Mouse (Mus musculus) limb, embryonic 13.5 days (tissue): ENCODE data around the gene Elovl5. TPM values are rescaled to one million over a fixed set of nuclear protein-coding genes. Genes with fewer than 3 reads are reported as not detected.

Experiments used
- ATAC-seq: fragments of 200-750 bp; cut with Nextera tagmentation; 2 replicates; pipeline ENCODE4 v1.8.0; 2017; ENCODE audit warnings: low read depth, moderate number of reproducible peaks, moderate TSS enrichment; ENCODE audit not compliant: low FRiP score
- H3K27ac ChIP-seq: fragments of 300-500 bp; sonication (generic); 2 replicates; pipeline ENCODE4 v1.5.1; 2015; ENCODE audit warnings: inconsistent platforms, mild to moderate bottlenecking, moderate library complexity
- H3K27me3 ChIP-seq: fragments of 300-500 bp; sonication (generic); 2 replicates; pipeline ENCODE4 v1.6.1; 2015; ENCODE audit warnings: mild to moderate bottlenecking, inconsistent platforms
- H3K36me3 ChIP-seq: fragments of 300-500 bp; sonication (generic); 2 replicates; pipeline ENCODE4 v1.6.1; 2015; ENCODE audit warnings: inconsistent platforms, mild to moderate bottlenecking, moderate library complexity
- H3K4me1 ChIP-seq: fragments of 300-500 bp; sonication (generic); 2 replicates; pipeline ENCODE4 v1.6.1; 2015; ENCODE audit warnings: inconsistent platforms
- H3K4me2 ChIP-seq: fragments of 300-500 bp; sonication (generic); replicated peaks from 2 replicates; pipeline ENCODE4 v1.6.1; 2015; ENCODE audit warnings: inconsistent platforms, mild to moderate bottlenecking, moderate library complexity
- H3K4me3 ChIP-seq: fragments of 300-500 bp; sonication (generic); 2 replicates; pipeline ENCODE4 v1.5.1; 2015; ENCODE audit warnings: moderate library complexity, mild to moderate bottlenecking, inconsistent platforms
- H3K9ac ChIP-seq: fragments of 300-500 bp; sonication (generic); 2 replicates; pipeline ENCODE4 v1.6.1; 2015; ENCODE audit warnings: mild to moderate bottlenecking, inconsistent platforms
- H3K9me3 ChIP-seq: fragments of 300-500 bp; sonication (generic); 2 replicates; pipeline ENCODE4 v1.6.1; 2016; ENCODE audit warnings: inconsistent platforms
- WGBS: fragments of 180-500 bp; shearing (Covaris S2); methylation state at CpG from one replicate; pipeline ENCODE4 v1.1.7; 2015; 5-methylcytosine and 5-hydroxymethylcytosine counted together
- polyA plus RNA-seq: library from polyadenylated mRNA; unstranded; fragments of >200 nt; fragmentation: Nextera tagmentation; extraction: Ambion mirVana; gene quantifications from 2 replicates; pipeline ENCODE4 v1.2.1, GENCODE M21; 2015

Elovl5 gene
- 72.3 and 75.5 TPM in 2 replicates for polyA plus RNA-seq

DNA sequence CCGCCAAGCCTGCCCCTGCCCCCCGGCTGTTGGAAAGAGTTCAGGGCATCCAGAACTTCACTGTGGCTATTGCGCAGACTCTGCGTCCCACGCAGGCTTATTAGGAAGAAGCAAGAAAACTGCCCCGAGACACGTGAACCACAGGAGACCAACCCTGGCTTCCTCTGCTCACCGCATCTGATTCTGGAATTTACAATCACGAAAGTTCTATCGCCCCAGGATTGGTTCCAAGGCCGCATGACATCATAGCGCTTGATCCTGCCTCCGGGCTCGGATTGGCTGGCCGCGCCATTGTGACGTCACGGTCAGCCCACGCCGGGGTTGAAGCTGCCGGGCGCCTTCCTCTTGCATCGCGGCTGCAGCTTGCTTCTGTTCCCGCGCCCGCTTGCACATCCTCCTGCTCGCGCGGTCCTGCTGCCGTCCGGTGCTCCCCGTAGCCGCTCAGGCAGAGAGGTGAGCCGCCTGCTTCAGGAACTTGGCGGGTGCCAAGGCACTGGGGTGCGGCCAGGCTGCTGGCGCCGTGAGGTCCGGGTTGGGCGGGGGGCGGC lies at the start of gene Elovl5:
Gene Elovl5, plus strand, starts transcription at position 291 of the 548 bp plus-strand sequence.
- peak within 1 kb of the TSS; percentile 87 for H3K4me2 ChIP-seq
- peaks cover 36% of the 10 kb centered on the region for H3K4me1 ChIP-seq
- ATAC-seq, result peak; percentile 94
- no peaks in the 10 kb centered on the region for H3K9me3 ChIP-seq
- peak within 1 kb of the TSS; percentile 85 for H3K27ac ChIP-seq
- no peaks in the 10 kb centered on the region for H3K36me3 ChIP-seq
- H3K27me3 ChIP-seq, result no peaks in the 10 kb centered on the region
- under 1% methylated on average over 42 of the region's 42 CpGs for WGBS
- H3K4me3 ChIP-seq, result peak within 1 kb of the TSS; percentile 87
- peak within 1 kb of the TSS; percentile 88 for H3K9ac ChIP-seq

DNA sequence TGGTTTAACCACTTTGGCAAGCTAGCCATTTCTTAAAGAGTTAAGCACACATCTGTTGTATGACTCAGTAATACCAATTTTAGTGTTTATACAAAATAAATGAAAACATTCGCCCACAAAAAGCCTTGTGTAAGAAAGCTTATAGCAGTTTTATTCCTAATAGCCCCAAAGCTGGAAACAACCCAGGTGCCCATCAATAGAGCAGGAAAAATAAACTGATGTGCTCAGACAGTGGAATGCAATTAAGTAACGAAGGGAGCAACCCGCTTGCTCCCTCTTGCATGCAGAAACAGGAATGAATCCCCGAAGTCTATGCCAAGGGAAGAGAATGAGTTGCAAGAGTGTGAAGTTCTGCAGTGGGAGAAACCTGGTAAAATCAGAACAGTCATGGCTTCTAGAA lies 25.7 kb upstream of the Elovl5 start:
- Histone ChIP-seq H3K4me1 (peaks cover 5% of the 10 kb centered on the region), H3K27me3 (no peaks in the 10 kb centered on the region), H3K27ac (peak overlapping the region; percentile 15; the same call in 1 of the 2 replicates), H3K9me3 (no peaks in the 10 kb centered on the region), H3K4me2 (no peak overlapping the region), H3K4me3 (no peak overlapping the region), H3K9ac (no peak overlapping the region), H3K36me3 (no peaks in the 10 kb centered on the region)
- WGBS, result 40% methylated on average over 4 of the region's 4 CpGs
- ATAC-seq, result no peak

DNA sequence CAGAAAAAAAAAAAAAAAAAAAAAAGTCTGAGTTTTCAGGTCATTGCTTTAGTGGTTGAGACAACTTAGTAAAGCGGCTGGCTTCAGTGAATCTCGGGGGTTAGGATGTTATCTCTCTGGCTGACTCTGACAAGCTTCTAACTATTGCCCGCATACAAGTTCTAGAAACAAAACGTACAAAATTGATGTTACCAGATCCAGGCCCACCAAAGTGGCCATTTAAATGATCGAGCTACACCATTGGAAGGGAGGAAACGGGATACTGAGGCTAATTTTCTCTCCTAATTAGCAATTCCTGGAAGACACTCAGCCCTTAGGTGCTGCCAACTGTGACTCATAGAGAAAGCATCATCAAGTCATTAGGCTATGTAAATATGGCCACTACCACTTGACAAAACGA lies 18.6 kb upstream of the Elovl5 start:
- ATAC-seq, result no peak
- H3K4me1 ChIP-seq, result no peaks in the 10 kb centered on the region
- WGBS, result 57% methylated on average over 7 of the region's 7 CpGs
- no peak overlapping the region for H3K27ac ChIP-seq
- no peak overlapping the region for H3K4me3 ChIP-seq
- H3K27me3 ChIP-seq, result no peaks in the 10 kb centered on the region
- H3K9me3 ChIP-seq, result no peaks in the 10 kb centered on the region
- no peak overlapping the region for H3K4me2 ChIP-seq
- no peak overlapping the region for H3K9ac ChIP-seq
- no peaks in the 10 kb centered on the region for H3K36me3 ChIP-seq

DNA sequence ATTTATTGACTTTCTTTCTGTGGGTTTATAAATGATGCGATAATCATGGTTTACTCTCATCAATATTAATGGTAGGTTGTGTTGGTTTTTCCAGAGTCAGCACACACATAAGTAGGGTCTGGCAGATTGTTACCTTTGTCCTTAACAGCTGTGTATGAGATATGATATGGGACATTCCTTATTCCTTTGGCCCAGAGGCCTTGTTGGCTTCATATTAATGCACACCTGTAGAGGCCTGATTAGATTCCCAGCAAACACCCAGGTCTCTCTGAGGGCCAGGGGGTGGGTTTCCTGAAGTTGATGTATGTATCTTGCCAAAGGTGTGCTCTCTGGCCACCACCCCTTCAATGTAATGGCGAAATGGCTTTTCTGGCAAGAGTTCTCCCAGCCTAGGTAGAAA lies 13.0 kb upstream of the Elovl5 start:
- Histone ChIP-seq H3K4me3 (no peak overlapping the region), H3K4me1 (no peaks in the 10 kb centered on the region), H3K9ac (no peak overlapping the region), H3K27me3 (no peaks in the 10 kb centered on the region), H3K9me3 (no peaks in the 10 kb centered on the region), H3K4me2 (no peak overlapping the region), H3K36me3 (no peaks in the 10 kb centered on the region), H3K27ac (no peak overlapping the region)
- ATAC-seq, result no peak
- 93% methylated on average over 2 of the region's 2 CpGs for WGBS

DNA sequence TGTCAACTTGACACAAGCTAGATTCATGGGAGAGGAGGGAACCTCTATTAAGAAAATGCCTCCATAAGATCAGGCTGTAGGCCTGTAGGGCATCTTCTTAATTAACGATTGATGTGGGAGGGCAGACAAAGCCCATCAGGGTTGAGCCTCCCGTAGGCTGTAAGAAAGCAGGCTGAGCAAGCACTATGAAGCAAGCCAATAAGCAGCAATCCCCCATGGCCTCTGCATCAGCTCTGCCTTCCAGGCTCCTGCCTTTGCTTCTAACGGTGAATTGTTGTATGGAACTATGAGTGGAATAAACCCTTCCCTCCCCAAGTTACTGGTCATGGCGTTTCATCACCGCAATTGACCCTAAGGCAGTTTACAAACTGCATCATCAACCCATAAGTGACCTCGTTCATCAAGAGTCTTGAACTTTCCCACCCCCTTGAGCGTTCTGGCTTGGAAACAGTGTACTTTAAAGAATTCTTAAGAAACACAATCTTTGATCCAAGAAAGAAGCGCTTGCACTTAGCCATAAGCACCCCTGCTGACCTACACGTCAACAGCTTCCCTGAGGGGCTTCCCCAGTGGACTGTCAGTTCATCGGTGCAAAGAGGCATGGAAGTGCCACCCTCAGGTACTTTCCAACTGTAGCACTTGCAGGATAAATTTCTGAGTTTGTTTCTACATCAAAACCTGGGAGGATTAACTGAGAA lies 7.4 kb upstream of the Elovl5 start:
- H3K9ac ChIP-seq, result peak overlapping the region; percentile 72
- 17% methylated on average over 10 of the region's 10 CpGs for WGBS

DNA sequence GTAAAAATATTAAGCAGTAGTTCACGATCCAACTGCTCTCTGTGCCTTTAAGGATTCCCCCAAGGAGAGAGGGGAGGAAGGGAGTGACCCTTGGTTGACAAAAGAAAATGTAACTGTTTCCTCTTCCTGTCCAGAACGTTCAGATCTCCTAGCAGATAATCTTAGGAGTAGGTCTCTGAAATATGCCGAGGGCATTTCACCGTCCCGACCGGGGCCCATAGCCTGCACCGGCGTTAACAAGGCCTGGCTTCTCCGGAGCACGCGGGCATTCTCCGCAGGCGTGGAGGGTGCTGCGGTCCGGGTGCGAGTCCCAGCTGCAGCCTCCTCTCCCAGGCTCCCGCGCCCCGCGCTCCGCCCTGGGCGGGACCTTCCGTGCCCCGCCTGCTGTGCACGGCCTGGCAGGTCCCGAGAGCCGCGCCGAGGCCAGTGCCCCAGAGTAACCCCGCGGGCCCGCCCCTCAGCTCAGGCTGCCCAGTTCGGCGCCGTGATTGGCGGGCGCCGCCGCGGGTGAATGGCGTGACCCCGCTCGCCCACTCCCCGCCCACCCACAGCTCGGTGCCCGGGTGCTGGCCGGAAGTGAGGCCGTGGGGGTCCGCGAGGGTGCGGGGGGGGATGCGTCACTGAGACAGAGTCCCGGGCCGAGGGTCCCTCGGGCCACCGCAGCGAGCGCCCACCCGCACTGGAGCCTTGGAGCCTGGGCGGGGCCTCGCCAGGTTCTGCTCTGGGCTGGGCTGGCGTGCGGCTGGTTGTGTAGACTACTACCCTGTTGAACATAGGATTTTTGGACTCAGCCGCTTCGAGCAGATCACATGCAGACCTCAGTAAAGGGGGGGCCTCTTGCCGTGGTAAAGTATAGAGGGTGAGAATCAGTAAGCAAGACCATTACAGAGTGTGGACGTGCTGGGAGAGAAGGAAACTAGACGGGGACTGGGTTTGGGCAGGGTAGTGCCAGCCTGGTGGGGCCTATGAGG lies 6.6 kb upstream of the Elovl5 start:
- H3K9ac ChIP-seq, result peak overlapping the region; percentile 72
- peak overlapping the region; percentile 58 for H3K4me3 ChIP-seq
- WGBS, result under 1% methylated on average over 61 of the region's 68 CpGs
- H3K27ac ChIP-seq, result peak overlapping the region; percentile 92
- H3K36me3 ChIP-seq, result no peaks in the 10 kb centered on the region
- H3K4me1 ChIP-seq, result peaks cover 16% of the 10 kb centered on the region
- no peaks in the 10 kb centered on the region for H3K9me3 ChIP-seq
- no peaks in the 10 kb centered on the region for H3K27me3 ChIP-seq
- H3K4me2 ChIP-seq, result peak overlapping the region; percentile 63
- peak; percentile 98 for ATAC-seq

More for the DNA sequence above, 7.4 kb upstream of the Elovl5 start:
- no peak for ATAC-seq
- Histone ChIP-seq H3K27ac (peak overlapping the region; percentile 92), H3K27me3 (no peaks in the 10 kb centered on the region), H3K36me3 (no peaks in the 10 kb centered on the region), H3K9me3 (no peaks in the 10 kb centered on the region), H3K4me3 (peak overlapping the region; percentile 58), H3K4me2 (peak overlapping the region; percentile 63), H3K4me1 (peaks cover 16% of the 10 kb centered on the region)

DNA sequence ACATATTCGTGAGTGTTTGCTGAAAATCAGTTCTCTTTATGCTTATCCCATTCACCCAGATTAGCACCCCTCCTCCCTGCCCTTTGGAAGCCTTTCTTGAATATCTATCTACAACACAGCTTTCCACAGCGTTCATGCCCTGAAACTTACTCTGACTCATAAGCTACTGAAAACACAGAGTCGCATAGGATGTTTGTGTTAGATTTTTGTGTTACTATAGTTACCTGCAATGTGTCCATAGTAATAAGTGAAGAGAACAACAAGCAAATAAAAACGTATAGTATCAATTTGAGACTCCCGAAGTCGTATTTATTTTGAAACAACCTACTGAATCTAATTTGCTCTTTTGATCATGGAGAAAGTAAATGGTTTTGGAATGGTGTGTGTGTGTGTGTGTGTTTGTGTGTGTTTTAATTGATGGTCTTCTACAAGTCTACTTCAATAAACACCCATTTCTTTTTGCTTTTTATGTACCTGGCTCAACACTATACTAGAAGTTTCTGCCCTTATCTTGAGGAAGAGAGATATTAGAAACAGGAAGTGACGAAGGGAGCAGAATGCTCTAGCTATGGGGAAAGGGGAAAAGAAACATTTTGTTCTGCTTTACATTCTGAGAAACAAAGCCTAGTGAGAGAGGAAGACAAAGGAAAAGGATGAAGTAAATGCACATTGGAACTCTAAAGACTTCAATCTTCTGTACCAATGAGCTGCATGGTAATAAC lies 5.5 kb upstream of the Elovl5 start:
- Histone ChIP-seq H3K27ac (peak overlapping the region; percentile 92; the same call in 1 of the 2 replicates), H3K4me1 (peaks cover 16% of the 10 kb centered on the region), H3K9me3 (no peaks in the 10 kb centered on the region), H3K4me3 (peak overlapping the region; percentile 58), H3K27me3 (no peaks in the 10 kb centered on the region), H3K9ac (no peak overlapping the region), H3K4me2 (peak overlapping the region; percentile 63), H3K36me3 (no peaks in the 10 kb centered on the region)
- no peak for ATAC-seq
- 47% methylated on average over 7 of the region's 7 CpGs for WGBS

DNA sequence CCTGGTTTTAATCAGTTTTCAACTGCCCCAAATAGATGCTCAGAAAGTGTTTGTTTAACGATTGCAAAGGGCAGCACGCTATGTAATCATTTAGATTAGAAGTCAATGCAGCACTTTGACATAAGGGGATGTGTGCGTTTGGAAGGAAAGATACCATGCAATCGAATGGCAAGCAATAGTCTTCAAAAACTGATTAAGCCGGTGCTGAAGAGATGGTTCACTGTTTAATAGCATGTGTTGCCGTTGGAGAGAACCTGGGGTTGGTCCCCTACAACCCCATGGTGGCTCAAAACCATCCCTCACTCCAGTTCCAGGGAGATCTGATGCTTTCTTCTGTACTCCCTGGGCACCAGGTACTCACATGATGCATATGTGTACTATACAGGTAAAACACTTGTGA lies 4.9 kb upstream of the Elovl5 start:
- WGBS, result 80% methylated on average over 6 of the region's 6 CpGs
- peaks cover 16% of the 10 kb centered on the region for H3K4me1 ChIP-seq

DNA sequence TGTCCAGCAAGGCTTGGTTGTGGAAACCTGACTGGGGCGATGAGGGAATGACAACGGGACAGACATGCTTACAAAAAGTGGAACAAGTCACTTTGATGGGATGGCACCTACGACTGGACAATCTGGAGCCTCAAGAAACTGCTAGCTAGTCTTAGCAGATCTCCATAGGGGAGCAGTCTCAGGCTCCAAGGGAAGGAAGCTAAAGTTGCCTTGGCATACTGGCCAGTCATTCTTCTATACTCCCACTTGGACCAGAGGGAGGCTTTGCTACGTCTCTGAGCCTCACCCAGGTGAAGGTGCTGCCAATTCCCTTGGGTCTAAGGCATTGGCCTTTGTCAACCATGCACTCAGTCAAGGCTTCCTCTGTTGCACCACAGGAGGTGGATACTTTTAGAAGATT lies 2.5 kb upstream of the Elovl5 start:
- no peak overlapping the region for H3K9ac ChIP-seq
- 83% methylated on average over 4 of the region's 4 CpGs for WGBS

More for the DNA sequence above, 4.9 kb upstream of the Elovl5 start:
- no peak overlapping the region for H3K9ac ChIP-seq
- H3K27me3 ChIP-seq, result no peaks in the 10 kb centered on the region
- no peaks in the 10 kb centered on the region for H3K36me3 ChIP-seq
- no peak overlapping the region for H3K27ac ChIP-seq
- no peak overlapping the region for H3K4me3 ChIP-seq
- H3K9me3 ChIP-seq, result no peaks in the 10 kb centered on the region
- H3K4me2 ChIP-seq, result peak overlapping the region; percentile 63; the same call in 1 of the 2 replicates
- no peak for ATAC-seq

DNA sequence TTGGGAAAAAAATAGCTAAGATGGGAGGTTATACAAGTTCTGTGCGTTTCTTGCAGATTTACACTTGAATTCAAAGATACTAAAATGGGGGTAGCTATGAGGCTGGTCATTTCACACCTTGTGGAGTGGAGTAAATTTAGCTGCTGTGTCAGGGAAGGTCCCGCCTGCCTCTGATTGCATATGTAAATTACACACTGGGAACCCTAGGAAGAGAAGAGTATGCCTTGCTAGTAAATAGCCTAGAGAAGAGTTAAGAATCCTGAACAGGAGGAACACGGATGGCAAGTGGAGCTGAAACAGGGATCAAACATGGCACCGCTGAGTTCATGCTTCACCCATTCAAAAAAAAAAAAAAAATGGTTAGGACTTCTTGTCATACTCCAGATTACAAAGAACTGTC lies 1.4 kb upstream of the Elovl5 start:
- Histone ChIP-seq H3K4me1 (peaks cover 33% of the 10 kb centered on the region), H3K4me2 (no peak overlapping the region), H3K36me3 (no peaks in the 10 kb centered on the region), H3K4me3 (no peak overlapping the region), H3K9ac (no peak overlapping the region), H3K27ac (no peak overlapping the region), H3K27me3 (no peaks in the 10 kb centered on the region), H3K9me3 (no peaks in the 10 kb centered on the region)
- 54% methylated on average over 4 of the region's 4 CpGs for WGBS
- ATAC-seq, result no peak

More for the DNA sequence above, 2.5 kb upstream of the Elovl5 start:
- H3K36me3 ChIP-seq, result no peaks in the 10 kb centered on the region
- no peaks in the 10 kb centered on the region for H3K27me3 ChIP-seq
- no peak overlapping the region for H3K27ac ChIP-seq
- no peaks in the 10 kb centered on the region for H3K9me3 ChIP-seq
- no peak for ATAC-seq
- H3K4me2 ChIP-seq, result no peak overlapping the region
- peaks cover 33% of the 10 kb centered on the region for H3K4me1 ChIP-seq
- no peak overlapping the region for H3K4me3 ChIP-seq

DNA sequence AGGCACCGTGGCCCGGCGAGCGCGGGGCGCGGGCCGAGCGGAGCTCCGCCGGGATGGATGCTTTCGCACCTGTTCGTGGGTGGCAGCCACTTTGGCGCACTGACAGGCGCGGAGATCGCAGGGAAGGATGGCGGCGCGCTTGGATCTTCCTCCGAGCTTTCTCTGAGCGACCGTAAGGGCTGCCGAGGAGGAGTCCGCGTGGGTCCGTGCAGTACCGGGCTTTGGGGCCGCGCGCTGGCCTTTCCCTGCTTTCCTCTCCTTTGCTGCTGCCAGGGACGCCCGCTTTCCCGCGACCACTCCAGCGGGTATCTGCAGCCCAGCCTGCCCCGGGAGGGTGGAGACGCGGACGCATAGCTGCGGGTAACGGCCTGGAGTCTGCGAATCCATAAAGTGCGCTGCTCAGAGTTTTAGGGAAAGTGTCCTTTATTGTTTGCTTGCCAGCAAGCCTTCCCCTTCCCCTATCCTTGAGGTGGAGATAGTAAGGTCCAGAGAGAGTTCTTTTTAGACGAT lies 513 bp downstream of the Elovl5 start:
- H3K4me1 ChIP-seq, result peaks cover 40% of the 10 kb centered on the region
- peak overlapping the region; percentile 88 for H3K9ac ChIP-seq
- H3K27me3 ChIP-seq, result no peaks in the 10 kb centered on the region
- under 1% methylated on average over 45 of the region's 45 CpGs for WGBS
- peak overlapping the region; percentile 87 for H3K4me3 ChIP-seq
- no peaks in the 10 kb centered on the region for H3K9me3 ChIP-seq
- no peaks in the 10 kb centered on the region for H3K36me3 ChIP-seq
- peak overlapping the region; percentile 87 for H3K4me2 ChIP-seq
- H3K27ac ChIP-seq, result peak overlapping the region; percentile 85
- ATAC-seq, result peak; percentile 39
